Mouse (Mus musculus): Measurements from ENCODE around the gene Dcun1d2. TPM values are rescaled to one million over a fixed set of nuclear protein-coding genes. Genes with fewer than 3 reads are reported as not detected.

Dcun1d2 gene
- total RNA-seq, 2 experiments from 2014 or later = 61.9 to 67.8 TPM

- DNase-seq = peak; percentile 79
Observed at GRCm38 (mm10) chr8:13254019-13254418, 33.9 kb downstream of the Dcun1d2 start, which contains the start of gene Adprhl1. TSS of gene Adprhl1 (minus strand) at chr8:13254162.

- DNase-seq = peak; percentile 41
Observed at GRCm38 (mm10) chr8:13253413-13253812, 34.5 kb downstream of the Dcun1d2 start.

- no peak for DNase-seq
Observed at GRCm38 (mm10) chr8:13252837-13253236, 35.1 kb downstream of the Dcun1d2 start.

- no peak for DNase-seq
Observed at GRCm38 (mm10) chr8:13244343-13244880, 43.5 kb downstream of the Dcun1d2 start.

- DNase-seq = no peak
Observed at GRCm38 (mm10) chr8:13242985-13243870, 44.7 kb downstream of the Dcun1d2 start.

DNA sequence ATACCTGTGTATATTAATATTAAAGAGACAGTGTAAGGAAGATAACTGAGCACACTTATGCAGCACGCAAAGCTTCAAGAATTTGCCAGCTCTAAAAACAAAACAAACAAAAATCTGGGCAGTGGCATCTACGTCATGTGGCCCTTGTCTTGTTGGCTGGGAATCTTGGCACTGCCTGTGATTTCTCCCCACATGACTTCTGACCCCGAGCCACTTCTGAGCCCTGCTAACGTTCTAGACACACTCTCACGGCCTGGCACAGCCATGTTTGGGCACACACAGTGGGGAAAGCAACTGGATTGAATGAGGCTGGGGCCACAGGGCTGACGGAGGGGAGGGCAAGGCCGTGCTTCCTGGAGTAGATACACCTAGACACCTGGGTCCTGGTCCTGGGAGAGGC lies 47.2 kb downstream of the Dcun1d2 start:
- DNase-seq = no peak

GRCm38 (mm10) chr8:13240055-13240454 lies 47.9 kb downstream of the Dcun1d2 start:
- no peak for DNase-seq

GRCm38 (mm10) chr8:13234803-13235202 lies 53.1 kb downstream of the Dcun1d2 start:
- DNase-seq = no peak

DNA sequence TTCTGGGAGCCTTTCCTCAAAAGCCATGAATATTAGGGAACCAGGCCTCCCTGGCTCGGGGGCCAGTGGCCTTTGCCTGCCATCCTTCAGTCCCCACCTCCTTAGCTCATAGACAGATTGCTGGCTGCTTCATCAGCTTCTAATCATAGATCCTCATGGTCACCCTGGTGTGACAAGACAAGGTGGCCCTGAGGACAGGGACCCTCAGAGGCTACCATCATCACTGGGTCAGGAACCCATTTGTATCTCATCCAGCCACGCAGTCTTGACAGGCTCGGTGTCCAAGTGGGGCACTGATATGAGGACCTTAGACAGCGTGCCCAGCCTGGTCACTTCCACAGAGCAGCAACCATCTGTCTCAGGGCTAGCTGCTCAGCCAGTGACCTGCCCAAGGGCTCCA lies 57.5 kb downstream of the Dcun1d2 start:
- DNase-seq = no peak

DNA sequence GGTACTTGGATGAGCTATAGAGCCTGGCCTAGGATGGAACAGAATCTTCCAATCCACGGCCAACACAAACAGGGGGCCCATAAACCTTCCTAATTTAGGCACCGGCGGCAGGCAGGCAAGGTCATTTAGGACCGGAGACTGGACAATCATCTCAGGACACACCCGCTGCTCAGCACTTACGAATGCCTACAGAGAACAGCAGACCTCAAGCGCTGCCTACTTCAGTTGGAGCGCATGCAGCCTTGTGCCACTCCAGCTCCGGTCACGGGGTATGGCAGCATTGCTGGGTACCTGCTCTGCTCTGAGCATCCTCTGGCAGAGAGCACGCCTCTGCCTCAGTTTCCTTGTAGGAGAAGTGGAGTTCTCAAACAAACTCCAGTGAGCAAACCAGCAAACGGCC lies 58.1 kb downstream of the Dcun1d2 start:
- no peak for DNase-seq

DNA sequence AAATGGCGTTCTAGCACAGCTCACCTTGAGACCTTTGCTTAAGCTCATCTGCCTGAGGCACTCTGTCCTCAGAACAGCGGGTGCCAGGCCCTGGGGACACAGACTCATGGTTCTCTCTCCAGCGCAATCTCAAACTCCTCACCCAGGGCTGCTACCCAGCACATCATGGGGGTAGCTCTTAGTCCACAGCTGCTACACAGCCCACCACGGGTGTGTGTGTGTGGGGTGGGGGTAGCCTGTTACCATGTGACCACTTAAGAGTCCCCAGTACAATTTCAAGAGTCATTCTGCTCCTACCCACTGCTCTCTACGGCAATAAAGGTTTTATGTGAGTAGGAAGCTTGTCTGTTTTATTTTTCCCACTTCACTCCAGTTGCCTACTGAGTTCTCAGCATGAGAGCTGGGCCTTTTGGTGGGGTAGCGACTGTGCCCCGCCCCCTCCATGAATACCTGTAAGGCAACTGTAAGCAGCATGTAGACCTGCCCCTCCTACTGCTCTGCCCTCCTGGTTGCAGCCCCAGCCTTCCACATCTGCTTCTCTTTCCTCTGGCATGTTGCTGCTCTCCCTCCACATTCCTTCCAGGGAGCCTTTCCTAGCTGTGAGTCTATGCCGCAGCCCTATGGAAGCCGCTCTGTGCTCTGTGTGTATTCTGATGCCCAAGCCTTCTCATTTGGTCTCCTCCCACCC lies 58.9 kb downstream of the Dcun1d2 start:
- no peak for DNase-seq

DNA sequence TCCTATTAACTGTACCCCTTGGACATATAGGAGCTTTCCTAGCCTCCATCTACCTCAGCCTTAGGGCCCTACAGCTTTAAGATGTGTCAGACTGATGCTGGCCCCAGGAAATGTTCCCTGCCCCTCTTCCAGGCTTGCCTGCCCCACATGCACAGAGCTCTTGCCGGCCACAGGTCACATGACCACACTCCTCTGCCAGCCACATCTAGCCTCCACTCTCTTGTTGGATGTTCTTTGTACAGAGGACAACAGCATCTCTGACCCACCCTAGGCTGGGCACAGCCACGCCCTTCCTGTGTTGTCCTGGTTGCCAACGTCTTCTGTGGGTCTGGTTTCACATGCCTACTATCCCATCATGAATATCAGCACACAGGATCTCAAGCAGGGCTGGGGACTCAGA lies 60.7 kb downstream of the Dcun1d2 start:
- no peak for DNase-seq

GRCm38 (mm10) chr8:13226288-13226687 lies 61.6 kb downstream of the Dcun1d2 start:
- no peak for DNase-seq

GRCm38 (mm10) chr8:13224426-13224825 lies 63.5 kb downstream of the Dcun1d2 start:
- no peak for DNase-seq

DNA sequence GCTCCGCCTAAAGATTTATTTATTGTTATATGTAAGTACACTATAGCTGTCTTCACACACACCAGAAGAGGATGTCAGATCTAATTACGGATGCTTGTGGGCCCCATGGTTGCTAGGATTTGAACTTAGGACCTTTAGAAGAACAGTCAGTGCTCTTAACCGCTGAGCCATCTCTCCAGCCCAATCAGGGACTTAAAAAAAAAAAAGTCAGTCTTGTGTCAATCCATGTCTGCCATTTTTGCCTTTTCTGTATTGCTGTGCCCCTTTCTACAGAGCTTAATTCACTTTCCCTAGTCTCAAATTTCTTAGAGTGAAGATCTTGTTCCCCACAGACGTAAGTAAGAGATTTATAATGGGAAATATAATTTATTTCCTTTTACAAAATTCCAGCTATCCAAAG lies 69.5 kb downstream of the Dcun1d2 start:
- no peak for DNase-seq

DNA sequence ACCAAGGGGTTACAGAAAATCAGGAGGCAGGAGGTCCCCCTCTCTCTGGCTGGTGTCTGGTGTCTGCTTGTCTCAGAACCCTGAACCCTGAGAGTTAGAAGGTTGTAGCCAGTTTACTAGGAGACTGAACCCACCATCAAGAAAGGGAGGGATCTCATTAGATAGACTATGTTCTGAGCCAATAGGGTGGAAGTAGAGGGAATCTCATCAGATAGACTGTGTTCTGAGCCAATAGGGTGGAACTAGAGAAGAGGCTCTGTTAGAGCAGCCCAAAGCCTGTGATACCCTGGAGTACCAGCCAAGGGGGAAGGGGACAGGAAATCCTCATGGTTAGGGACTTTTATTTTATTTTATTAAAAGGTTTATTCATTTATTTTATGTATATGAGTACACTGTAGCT lies 69.9 kb downstream of the Dcun1d2 start:
- no peak for DNase-seq

DNA sequence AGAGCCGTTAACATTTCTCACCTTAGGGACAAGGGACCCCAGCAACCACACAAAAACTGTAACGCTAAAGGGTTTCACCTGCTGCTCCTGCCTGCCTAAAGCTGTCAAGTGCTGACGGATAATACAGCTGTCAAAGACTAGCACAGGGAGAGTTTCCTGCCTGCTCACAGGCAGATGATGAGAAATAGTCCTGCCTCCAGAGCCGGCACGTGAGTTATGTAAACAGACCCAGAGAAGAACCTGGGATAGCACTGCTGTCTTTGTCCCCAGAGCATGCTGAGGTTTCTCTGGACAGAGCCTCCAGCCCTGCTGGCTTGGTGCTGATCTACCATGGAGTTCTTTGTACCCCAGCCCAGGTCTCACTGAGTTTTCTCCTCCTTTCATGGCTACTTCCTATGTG lies 70.8 kb downstream of the Dcun1d2 start:
- DNase-seq = no peak

DNA sequence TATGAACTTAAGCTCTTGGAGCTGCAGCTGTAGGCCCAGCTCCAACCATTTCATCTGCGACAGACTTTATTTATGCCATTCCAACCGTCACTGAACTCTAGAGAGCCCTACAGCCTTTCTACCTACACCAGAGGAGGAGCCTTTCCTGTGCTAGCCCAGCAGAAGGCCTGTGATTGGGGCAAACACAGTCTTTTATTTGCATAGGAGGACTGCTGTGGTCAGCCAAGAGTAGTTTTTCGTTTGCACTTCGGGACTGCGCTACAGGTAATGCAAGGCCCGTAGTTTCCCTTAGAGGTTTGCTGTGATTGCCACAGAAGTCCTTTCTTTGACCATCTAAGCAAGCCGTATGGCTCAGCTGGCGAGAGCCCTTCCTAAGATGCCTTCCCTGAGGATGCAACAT lies 71.5 kb downstream of the Dcun1d2 start:
- DNase-seq = no peak

- peak; percentile 88 for DNase-seq
Observed at GRCm38 (mm10) chr8:13213479-13214268, 74.3 kb downstream of the Dcun1d2 start.

DNA sequence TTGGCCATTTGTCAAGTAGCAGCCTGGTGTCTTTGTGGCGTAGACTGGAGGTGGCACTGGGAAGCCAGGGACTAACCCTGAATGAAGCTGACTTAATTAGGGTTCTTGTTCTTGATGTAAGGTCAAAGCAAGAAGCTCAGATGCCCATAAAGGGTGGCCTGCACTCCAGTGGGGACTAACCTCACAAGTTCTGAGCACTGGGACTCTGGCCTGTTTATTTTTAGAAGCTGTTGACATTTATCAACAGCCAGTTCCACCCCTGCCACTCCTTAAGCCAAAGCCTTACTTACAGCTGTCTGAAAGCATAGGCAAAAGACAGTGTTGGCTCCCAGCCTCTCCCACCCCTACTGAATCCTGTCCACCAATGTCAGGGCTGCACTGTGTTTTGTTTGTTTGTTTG lies 78.2 kb downstream of the Dcun1d2 start:
- peak; percentile 54 for DNase-seq

GRCm38 (mm10) chr8:13208627-13209355 lies 79.1 kb downstream of the Dcun1d2 start:
- DNase-seq = peak; percentile 82

DNA sequence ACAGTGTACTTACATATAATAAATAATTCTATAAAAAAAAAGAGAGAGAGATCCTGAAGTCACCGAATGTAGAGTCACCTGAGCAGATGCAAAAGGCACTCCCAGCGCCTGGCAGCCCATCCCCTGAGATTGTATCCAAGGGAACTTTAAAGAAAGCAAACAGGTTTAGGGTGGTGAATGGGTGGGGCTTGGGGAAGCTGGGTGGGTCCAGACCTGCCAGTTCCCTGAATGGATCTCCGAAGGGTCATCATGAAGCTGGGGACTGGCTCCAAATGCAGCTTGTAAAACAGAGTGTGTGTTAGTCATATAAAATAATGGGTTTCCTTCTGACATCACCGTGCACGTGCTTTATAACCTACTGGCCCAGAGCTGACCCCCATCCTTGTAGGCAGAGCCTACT lies 81.6 kb downstream of the Dcun1d2 start:
- no peak for DNase-seq
